Mouse (Mus musculus): Measurements from ENCODE around the gene Cyb5d2.

Cyb5d2 gene

GRCm38 (mm10) chr11:72795455-72796295 lies at the start of gene Cyb5d2, which contains the start of gene Zzef1:
Gene Cyb5d2, minus strand, starts transcription at chr11:72796142.
Gene Zzef1, plus strand, starts transcription at chr11:72796226.
- DNase-seq (ENCODE audit: extremely low read depth, low read depth, low spot score): peak; percentile 80

- DNase-seq (ENCODE audit: extremely low read depth, low read depth, low spot score): no peak
Measured at GRCm38 (mm10) chr11:72845526-72845925, 49.6 kb upstream of the Cyb5d2 start.

GRCm38 (mm10) chr11:72843576-72843975 lies 47.6 kb upstream of the Cyb5d2 start:
- no peak for DNase-seq (ENCODE audit: extremely low read depth, low read depth, low spot score)

- DNase-seq (ENCODE audit: extremely low read depth, low read depth, low spot score): no peak
Measured at GRCm38 (mm10) chr11:72842731-72843130, 46.8 kb upstream of the Cyb5d2 start.

GRCm38 (mm10) chr11:72829869-72830268 lies 33.9 kb upstream of the Cyb5d2 start:
- DNase-seq (ENCODE audit: extremely low read depth, low read depth, low spot score): no peak

- no peak for DNase-seq (ENCODE audit: extremely low read depth, low read depth, low spot score)
Measured at GRCm38 (mm10) chr11:72821041-72821440, 25.1 kb upstream of the Cyb5d2 start.

- no peak for DNase-seq (ENCODE audit: extremely low read depth, low read depth, low spot score)
Measured at GRCm38 (mm10) chr11:72818067-72818466, 22.1 kb upstream of the Cyb5d2 start.

GRCm38 (mm10) chr11:72816859-72817258 lies 20.9 kb upstream of the Cyb5d2 start:
- no peak for DNase-seq (ENCODE audit: extremely low read depth, low read depth, low spot score)

- DNase-seq (ENCODE audit: extremely low read depth, low read depth, low spot score): no peak
Measured at GRCm38 (mm10) chr11:72814188-72814587, 18.2 kb upstream of the Cyb5d2 start.

- no peak for DNase-seq (ENCODE audit: extremely low read depth, low read depth, low spot score)
Measured at GRCm38 (mm10) chr11:72813687-72814086, 17.7 kb upstream of the Cyb5d2 start.

GRCm38 (mm10) chr11:72807992-72808391 lies 12.1 kb upstream of the Cyb5d2 start:
- no peak for DNase-seq (ENCODE audit: extremely low read depth, low read depth, low spot score)

- DNase-seq (ENCODE audit: extremely low read depth, low read depth, low spot score): no peak
Measured at GRCm38 (mm10) chr11:72806556-72806955, 10.6 kb upstream of the Cyb5d2 start.

- DNase-seq (ENCODE audit: extremely low read depth, low read depth, low spot score): no peak
Measured at GRCm38 (mm10) chr11:72805232-72805631, 9.3 kb upstream of the Cyb5d2 start.

GRCm38 (mm10) chr11:72804586-72804985 lies 8.6 kb upstream of the Cyb5d2 start:
- DNase-seq (ENCODE audit: extremely low read depth, low read depth, low spot score): no peak

GRCm38 (mm10) chr11:72803038-72803437 lies 7.1 kb upstream of the Cyb5d2 start:
- DNase-seq (ENCODE audit: extremely low read depth, low read depth, low spot score): no peak

- no peak for DNase-seq (ENCODE audit: extremely low read depth, low read depth, low spot score)
Measured at GRCm38 (mm10) chr11:72801182-72801581, 5.2 kb upstream of the Cyb5d2 start.

- DNase-seq (ENCODE audit: extremely low read depth, low read depth, low spot score): no peak
Measured at GRCm38 (mm10) chr11:72798112-72798511, 2.2 kb upstream of the Cyb5d2 start.

- DNase-seq (ENCODE audit: extremely low read depth, low read depth, low spot score): no peak
Measured at GRCm38 (mm10) chr11:72796773-72797338, 914 bp upstream of the Cyb5d2 start.

GRCm38 (mm10) chr11:72796296-72796687 lies 350 bp upstream of the Cyb5d2 start:
- no peak for DNase-seq (ENCODE audit: extremely low read depth, low read depth, low spot score)

GRCm38 (mm10) chr11:72795149-72795454 lies 840 bp downstream of the Cyb5d2 start:
- DNase-seq (ENCODE audit: extremely low read depth, low read depth, low spot score): no peak

GRCm38 (mm10) chr11:72792033-72792432 lies 3.9 kb downstream of the Cyb5d2 start:
- DNase-seq (ENCODE audit: extremely low read depth, low read depth, low spot score): no peak

GRCm38 (mm10) chr11:72782503-72782902 lies 13.4 kb downstream of the Cyb5d2 start:
- no peak for DNase-seq (ENCODE audit: extremely low read depth, low read depth, low spot score)

GRCm38 (mm10) chr11:72782103-72782502 lies 13.8 kb downstream of the Cyb5d2 start:
- no peak for DNase-seq (ENCODE audit: extremely low read depth, low read depth, low spot score)

All from fat pad, adult 2 months (tissue).